Mouse (Mus musculus) lung, adult 2 months (tissue): ENCODE data around the gene Nmrk1. TPM values are rescaled to one million over a fixed set of nuclear protein-coding genes. Genes with fewer than 3 reads are reported as not detected.

Experiments
- DNase-seq: peaks from one replicate; pipeline ENCODE4 v3.0.0; 2022
- H3K4me1 ChIP-seq: fragments of 200-500 bp; 2 replicates; pipeline ENCODE4 v1.6.1; 2011; ENCODE audit warnings: low read length; ENCODE audit not compliant: control insufficient read depth, insufficient read depth
- H3K4me3 ChIP-seq: fragments of 200-500 bp; replicated peaks from 2 replicates; pipeline ENCODE3; 2011; ENCODE audit warnings: low read depth, mild to moderate bottlenecking, control low read depth, low read length; ENCODE audit errors: extremely low read depth
- CTCF ChIP-seq: fragments of 200-500 bp; IDR thresholded peaks from 2 replicates; pipeline ENCODE4 v1.5.1; 2011; ENCODE audit warnings: mild to moderate bottlenecking, low read length, control low read depth; ENCODE audit not compliant: insufficient read depth
- POLR2A ChIP-seq: fragments of 200-500 bp; IDR thresholded peaks from 2 replicates; pipeline ENCODE4 v1.6.1; 2011; ENCODE audit warnings: low read depth, mild to moderate bottlenecking, control low read depth, low read length, borderline replicate concordance; ENCODE audit errors: extremely low read depth
- WGBS: fragments of 180-500 bp; shearing (Covaris S2); methylation state at CpG from one replicate; pipeline ENCODE4 v1.1.7; 2018; 5-methylcytosine and 5-hydroxymethylcytosine counted together
- polyA plus RNA-seq: library from polyadenylated mRNA; depleted of rRNA; stranded (reverse); fragments of >200 nt; gene quantifications from 2 replicates; pipeline ENCODE4 v1.2.3, GENCODE M21; 2012

The Nmrk1 gene
- polyA plus RNA-seq, 1 experiment, result 4.7 TPM

GRCm38 (mm10) chr19:18647775-18648557, 16.2 kb downstream of the Nmrk1 start:
- WGBS, result 72% methylated on average over 9 of the region's 9 CpGs
- DNase-seq, result no peak
- no peak for TF ChIP-seq CTCF
- TF ChIP-seq POLR2A, result no peak

GRCm38 (mm10) chr19:18648558-18648945, 16.8 kb downstream of the Nmrk1 start:
- no peak for TF ChIP-seq CTCF
- whole genome bisulfite sequencing, result 89% methylated on average over 6 of the region's 6 CpGs
- DNase-seq, result no peak
- H3K4me3 ChIP-seq, result no peak overlapping the region
- H3K4me1 ChIP-seq, result no peaks in the 10 kb centered on the region

More at GRCm38 (mm10) chr19:18647775-18648557, 16.2 kb downstream of the Nmrk1 start:
- H3K4me3 ChIP-seq, result no peak overlapping the region
- no peaks in the 10 kb centered on the region for H3K4me1 ChIP-seq

- TF ChIP-seq POLR2A, result no peak
- TF ChIP-seq CTCF, result no peak
- DNase-seq, result no peak
- Histone ChIP-seq H3K4me3 (no peak overlapping the region), H3K4me1 (no peaks in the 10 kb centered on the region)
- WGBS, result 77% methylated on average over 4 of the region's 4 CpGs
Measured at GRCm38 (mm10) chr19:18649955-18650354, 18.2 kb downstream of the Nmrk1 start.

GRCm38 (mm10) chr19:18650473-18650872, 18.7 kb downstream of the Nmrk1 start:
- WGBS, result 78% methylated on average over 6 of the region's 6 CpGs
- Histone ChIP-seq H3K4me3 (no peak overlapping the region), H3K4me1 (no peaks in the 10 kb centered on the region)
- DNase-seq, result no peak
- TF ChIP-seq POLR2A (no peak), CTCF (no peak)

- Histone ChIP-seq H3K4me3 (no peak overlapping the region), H3K4me1 (no peaks in the 10 kb centered on the region)
- 62% methylated on average over 4 of the region's 4 CpGs for WGBS
- no peak for DNase-seq
- TF ChIP-seq POLR2A, result no peak
- TF ChIP-seq CTCF, result no peak
Measured at GRCm38 (mm10) chr19:18652592-18652991, 20.8 kb downstream of the Nmrk1 start.

GRCm38 (mm10) chr19:18653058-18653457, 21.3 kb downstream of the Nmrk1 start:
- TF ChIP-seq CTCF (no peak), POLR2A (no peak)
- Histone ChIP-seq H3K4me3 (no peak overlapping the region), H3K4me1 (no peaks in the 10 kb centered on the region)
- no peak for DNase-seq
- WGBS, result 80% methylated on average over 6 of the region's 6 CpGs

GRCm38 (mm10) chr19:18654330-18654729, 22.6 kb downstream of the Nmrk1 start:
- Histone ChIP-seq H3K4me3 (no peak overlapping the region), H3K4me1 (no peaks in the 10 kb centered on the region)
- no peak for TF ChIP-seq CTCF
- no peak for TF ChIP-seq POLR2A
- DNase-seq, result no peak
- WGBS, result 83% methylated on average over 8 of the region's 8 CpGs

- no peak for TF ChIP-seq CTCF
- TF ChIP-seq POLR2A, result no peak
- DNase-seq, result no peak
- WGBS, result 63% methylated on average over 5 of the region's 5 CpGs
- Histone ChIP-seq H3K4me3 (no peak overlapping the region), H3K4me1 (no peaks in the 10 kb centered on the region)
Measured at GRCm38 (mm10) chr19:18654984-18655383, 23.2 kb downstream of the Nmrk1 start.

GRCm38 (mm10) chr19:18655999-18656398, 24.2 kb downstream of the Nmrk1 start:
- no peak overlapping the region for H3K4me3 ChIP-seq
- no peaks in the 10 kb centered on the region for H3K4me1 ChIP-seq
- WGBS, result 81% methylated on average over 7 of the region's 7 CpGs
- TF ChIP-seq CTCF, result no peak
- no peak for TF ChIP-seq POLR2A
- no peak for DNase-seq

- no peak for DNase-seq
- TF ChIP-seq CTCF, result no peak
- TF ChIP-seq POLR2A, result no peak
- Histone ChIP-seq H3K4me1 (no peaks in the 10 kb centered on the region), H3K4me3 (no peak overlapping the region)
- WGBS, result 65% methylated on average over 4 of the region's 4 CpGs
Measured at GRCm38 (mm10) chr19:18658473-18658872, 26.7 kb downstream of the Nmrk1 start.

- H3K4me1 ChIP-seq, result no peaks in the 10 kb centered on the region
- DNase-seq, result no peak
- no peak overlapping the region for H3K4me3 ChIP-seq
- 60% methylated on average over 1 of the region's 1 CpGs for WGBS
- no peak for TF ChIP-seq POLR2A
Measured at GRCm38 (mm10) chr19:18659349-18659748, 27.6 kb downstream of the Nmrk1 start.
